Mouse (Mus musculus) liver, postnatal 0 days (tissue): ENCODE data around the gene Tiam1. TPM values are rescaled to one million over a fixed set of nuclear protein-coding genes. Genes with fewer than 3 reads are reported as not detected.

Experiments used
- ATAC-seq: fragments of 200-750 bp; cut with Nextera tagmentation; 2 replicates; pipeline ENCODE4 v1.8.0; 2017; ENCODE audit warnings: mild to moderate bottlenecking, moderate library complexity
- DNase-seq: peaks from one replicate; pipeline ENCODE4 v3.0.0-alpha.2; 2016
- H3K27ac ChIP-seq: fragments of 300-500 bp; sonication (generic); 2 replicates; pipeline ENCODE4 v1.5.1; 2014; ENCODE audit warnings: antibody characterized with exemption, moderate library complexity, mild to moderate bottlenecking, low read depth
- H3K27me3 ChIP-seq: fragments of 300-500 bp; sonication (generic); 2 replicates; pipeline ENCODE4 v1.6.1; 2014; ENCODE audit warnings: low read length, control low read depth, mixed read lengths; ENCODE audit not compliant: insufficient read depth
- H3K36me3 ChIP-seq: fragments of 300-500 bp; sonication (generic); replicated peaks from 2 replicates; pipeline ENCODE4 v1.6.1; 2014; ENCODE audit warnings: mild to moderate bottlenecking, control low read depth, low read length, moderate library complexity, mixed read lengths; ENCODE audit not compliant: insufficient read depth
- H3K4me1 ChIP-seq: fragments of 300-500 bp; sonication (generic); 2 replicates; pipeline ENCODE4 v1.6.1; 2014; ENCODE audit warnings: antibody characterized with exemption, mild to moderate bottlenecking, control low read depth; ENCODE audit not compliant: insufficient read depth
- H3K4me2 ChIP-seq: fragments of 300-500 bp; sonication (generic); 2 replicates; pipeline ENCODE4 v1.6.1; 2014; ENCODE audit warnings: low read depth, mild to moderate bottlenecking, low read length, moderate library complexity, mixed read lengths
- H3K4me3 ChIP-seq: fragments of 300-500 bp; sonication (generic); 2 replicates; pipeline ENCODE4 v1.5.1; 2014; ENCODE audit warnings: low read depth, low read length
- H3K9ac ChIP-seq: fragments of 300-500 bp; sonication (generic); replicated peaks from 2 replicates; pipeline ENCODE4 v1.6.1; 2014; ENCODE audit warnings: mild to moderate bottlenecking, moderate library complexity
- H3K9me3 ChIP-seq: fragments of 300-500 bp; sonication (generic); 2 replicates; pipeline ENCODE4 v1.6.1; 2016; ENCODE audit warnings: mild to moderate bottlenecking, control low read depth, low read length, mixed read lengths
- CTCF ChIP-seq: sonication (generic); IDR thresholded peaks from 2 replicates; pipeline ENCODE4 v1.5.1; 2016; ENCODE audit warnings: antibody characterized with exemption, low read depth
- EP300 ChIP-seq: IDR thresholded peaks from 2 replicates; pipeline ENCODE4 v1.6.1; 2016; ENCODE audit warnings: antibody characterized with exemption, low read depth, mild to moderate bottlenecking
- WGBS: fragments of 180-500 bp; shearing (Covaris S2); extraction: QIAGEN DNeasy Blood & Tissue Kit; methylation state at CpG from one replicate; pipeline ENCODE4 v1.1.7; 2014; ENCODE audit not compliant: insufficient replicate concordance; 5-methylcytosine and 5-hydroxymethylcytosine counted together
- polyA plus RNA-seq: library from polyadenylated mRNA; unstranded; fragments of >200 nt; fragmentation: Nextera tagmentation; extraction: Ambion mirVana; gene quantifications from 2 replicates; pipeline ENCODE4 v1.2.1, GENCODE M21; 2015

The Tiam1 gene
- polyA plus RNA-seq, 1 experiment from 2014 or later, result 3.2 TPM

DNA sequence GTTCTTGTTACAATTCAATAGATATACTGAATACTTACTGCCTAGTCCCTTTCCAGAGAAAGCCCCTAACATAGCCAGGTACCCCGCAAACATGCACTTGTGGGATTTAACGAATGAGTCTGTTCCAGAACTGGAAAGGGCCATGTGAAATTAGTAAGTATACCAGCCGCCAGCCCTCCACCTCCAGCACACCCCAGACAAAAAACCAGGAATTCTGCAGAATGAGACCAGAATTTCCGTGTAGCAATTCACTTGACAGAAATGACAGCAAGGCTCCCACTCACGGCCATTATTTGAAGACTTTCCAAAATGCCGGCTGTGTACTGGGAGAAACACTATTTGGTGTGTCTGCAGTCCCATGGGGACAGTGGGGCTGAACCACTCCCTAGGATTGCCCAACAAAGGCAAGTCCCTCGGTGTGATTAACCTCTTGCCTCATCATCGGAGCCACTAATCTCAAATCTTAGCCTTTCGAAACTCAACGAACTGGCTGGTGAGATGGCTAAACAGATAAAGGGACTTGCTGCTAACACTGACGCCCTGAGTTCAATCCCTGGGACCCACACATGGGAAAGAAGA, 30.9 kb downstream of the Tiam1 start:
- H3K36me3 ChIP-seq, result no peaks in the 10 kb centered on the region
- no peak overlapping the region for H3K9ac ChIP-seq
- DNase-seq (no peak), ATAC-seq (peak; percentile 77)
- no peak overlapping the region for H3K4me2 ChIP-seq
- H3K27me3 ChIP-seq, result no peaks in the 10 kb centered on the region
- no peak overlapping the region for H3K27ac ChIP-seq
- peaks cover 6% of the 10 kb centered on the region for H3K4me1 ChIP-seq
- no peaks in the 10 kb centered on the region for H3K9me3 ChIP-seq
- WGBS, result 58% methylated on average over 11 of the region's 11 CpGs
- no peak overlapping the region for H3K4me3 ChIP-seq
- TF ChIP-seq EP300, result no peak

DNA sequence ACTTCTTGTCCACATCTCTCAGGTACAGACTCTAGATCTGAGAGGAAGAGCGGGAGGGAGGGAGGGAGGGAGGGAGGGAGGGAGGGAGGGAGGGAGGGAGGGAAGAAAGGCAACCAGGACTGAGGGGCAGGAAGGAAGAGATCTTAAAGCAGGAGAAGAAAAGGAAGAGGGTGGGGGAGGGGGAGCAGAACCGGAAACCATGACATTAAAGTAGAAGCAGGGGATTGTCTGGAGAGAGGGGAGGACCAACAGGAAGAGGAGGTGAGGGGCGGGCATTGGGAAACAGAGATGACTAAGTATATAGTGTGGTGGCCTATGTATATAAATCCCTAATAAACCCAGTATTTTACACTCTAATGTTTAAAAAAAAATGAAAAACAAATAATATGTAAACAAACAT, 34.1 kb downstream of the Tiam1 start:
- no peak for ATAC-seq
- Histone ChIP-seq H3K9ac (no peak overlapping the region), H3K36me3 (no peaks in the 10 kb centered on the region), H3K4me1 (peaks cover 6% of the 10 kb centered on the region), H3K27ac (no peak overlapping the region), H3K4me2 (no peak overlapping the region), H3K9me3 (no peaks in the 10 kb centered on the region), H3K27me3 (no peaks in the 10 kb centered on the region), H3K4me3 (no peak overlapping the region)
- no peak for TF ChIP-seq CTCF
- no peak for TF ChIP-seq EP300
- 33% methylated on average over 2 of the region's 3 CpGs for WGBS
- no peak for DNase-seq

DNA sequence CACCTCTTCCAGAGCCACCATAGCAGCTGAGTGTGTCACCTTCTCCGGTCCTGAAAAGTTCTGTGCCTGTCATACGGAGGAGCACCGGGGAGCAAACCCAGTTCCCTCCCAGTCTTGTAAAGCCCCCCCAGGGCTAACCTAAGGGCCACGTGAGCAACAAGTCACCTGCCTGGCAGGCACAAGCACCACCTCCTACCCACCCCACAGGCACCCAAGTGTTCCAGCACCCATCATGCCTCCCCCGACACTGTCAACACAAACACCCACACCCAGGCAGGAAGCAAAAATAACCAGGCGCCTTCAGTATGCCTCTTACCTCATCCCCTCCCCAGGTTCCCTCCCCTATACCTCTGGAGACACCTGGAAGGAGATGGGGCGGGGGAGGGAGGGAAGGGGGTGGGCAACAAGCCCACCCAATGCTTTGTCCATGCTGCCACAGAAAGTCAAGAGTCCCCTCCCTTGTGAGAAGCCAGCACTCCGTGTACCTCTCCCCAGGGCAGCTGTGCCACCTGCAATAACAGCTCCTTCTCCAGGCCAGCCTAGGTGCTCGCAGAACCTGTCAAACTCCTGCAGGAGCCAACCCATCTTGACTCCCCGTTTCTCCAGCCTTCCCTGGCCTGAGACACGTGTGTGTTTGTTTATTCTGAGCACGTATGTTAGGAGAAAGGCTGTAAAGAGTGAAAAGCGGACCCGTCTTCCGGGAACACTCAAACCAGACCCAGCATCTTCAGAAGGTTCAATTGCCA, 38.7 kb downstream of the Tiam1 start:
- ATAC-seq (no peak), DNase-seq (no peak)
- 70% methylated on average over 14 of the region's 15 CpGs for WGBS
- no peaks in the 10 kb centered on the region for H3K9me3 ChIP-seq
- no peaks in the 10 kb centered on the region for H3K4me1 ChIP-seq
- H3K27ac ChIP-seq, result no peak overlapping the region
- no peak overlapping the region for H3K9ac ChIP-seq
- H3K4me3 ChIP-seq, result no peak overlapping the region
- TF ChIP-seq EP300 (no peak), CTCF (no peak)
- no peaks in the 10 kb centered on the region for H3K36me3 ChIP-seq
- no peaks in the 10 kb centered on the region for H3K27me3 ChIP-seq
- H3K4me2 ChIP-seq, result no peak overlapping the region

DNA sequence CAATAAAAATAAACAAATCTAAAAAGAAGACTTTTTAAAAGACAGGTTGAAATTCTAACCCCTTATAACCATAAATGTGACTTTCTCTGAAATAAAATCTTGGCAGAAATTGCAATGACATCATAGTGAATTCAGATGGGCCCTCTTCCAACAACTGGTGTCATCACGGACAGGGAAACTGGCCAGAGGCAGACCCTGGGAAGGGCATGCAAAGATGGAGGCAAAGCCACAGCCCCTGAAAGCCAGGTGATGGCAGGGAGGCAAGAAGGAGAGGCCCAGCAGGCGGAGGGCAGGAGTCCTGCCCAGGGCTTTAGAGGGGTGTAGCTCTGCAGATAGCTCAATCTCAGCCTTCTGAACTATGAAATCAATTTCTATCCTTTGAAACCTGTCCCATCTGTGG, 39.8 kb downstream of the Tiam1 start:
- Histone ChIP-seq H3K36me3 (no peaks in the 10 kb centered on the region), H3K4me1 (no peaks in the 10 kb centered on the region), H3K27me3 (no peaks in the 10 kb centered on the region), H3K9ac (no peak overlapping the region), H3K4me2 (no peak overlapping the region), H3K27ac (no peak overlapping the region), H3K4me3 (no peak overlapping the region), H3K9me3 (no peaks in the 10 kb centered on the region)
- 94% methylated on average over 2 of the region's 2 CpGs for WGBS
- DNase-seq, result no peak
- ATAC-seq, result no peak
- TF ChIP-seq EP300 (no peak), CTCF (no peak)

DNA sequence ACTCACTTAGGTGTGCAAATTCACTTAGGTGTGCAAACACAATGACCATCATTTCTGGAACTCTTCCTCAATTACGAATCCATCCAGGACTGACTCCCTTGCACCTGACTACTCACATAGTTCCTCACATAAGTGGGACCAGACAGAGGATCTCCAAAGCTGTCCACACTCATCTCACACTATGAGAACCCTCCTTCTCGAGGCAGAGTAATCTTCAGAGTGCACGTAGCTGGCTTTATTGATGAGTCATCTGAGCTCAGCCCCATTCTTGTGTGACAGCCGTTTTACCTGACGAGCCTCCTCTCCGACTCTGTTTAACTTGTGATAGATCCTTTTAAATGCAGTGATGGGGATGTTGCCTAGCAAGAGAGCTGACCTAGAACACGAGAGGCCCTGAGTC, 41.0 kb downstream of the Tiam1 start:
- Histone ChIP-seq H3K9ac (no peak overlapping the region), H3K9me3 (no peaks in the 10 kb centered on the region), H3K4me2 (no peak overlapping the region), H3K4me1 (no peaks in the 10 kb centered on the region), H3K4me3 (no peak overlapping the region), H3K27ac (no peak overlapping the region), H3K36me3 (no peaks in the 10 kb centered on the region), H3K27me3 (no peaks in the 10 kb centered on the region)
- WGBS, result 49% methylated on average over 7 of the region's 7 CpGs
- ATAC-seq (no peak), DNase-seq (no peak)
- no peak for TF ChIP-seq EP300
- no peak for TF ChIP-seq CTCF

DNA sequence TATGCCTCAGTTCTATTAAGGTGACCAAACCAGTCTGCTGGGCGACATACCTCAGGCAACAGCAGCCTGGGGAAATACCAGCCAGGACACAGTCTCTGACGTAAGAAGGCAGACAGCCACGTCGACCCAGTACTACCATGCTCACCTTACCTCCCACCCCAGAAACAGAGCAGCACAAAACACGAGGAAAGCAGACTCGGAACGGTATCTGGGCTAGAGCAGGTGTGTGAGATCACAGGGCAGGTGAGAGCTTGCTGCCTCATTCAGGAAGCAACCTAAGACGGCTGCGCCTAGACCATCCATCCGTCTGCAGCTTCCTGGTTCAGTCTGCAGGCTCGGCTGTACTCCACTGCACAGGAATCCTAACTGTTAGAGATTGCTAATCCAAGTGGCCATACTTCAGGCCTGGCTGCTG, 45.4 kb downstream of the Tiam1 start:
- TF ChIP-seq CTCF, result no peak
- TF ChIP-seq EP300, result no peak
- H3K4me1 ChIP-seq, result no peaks in the 10 kb centered on the region
- H3K4me3 ChIP-seq, result no peak overlapping the region
- no peak for ATAC-seq
- H3K9ac ChIP-seq, result no peak overlapping the region
- H3K9me3 ChIP-seq, result no peaks in the 10 kb centered on the region
- 77% methylated on average over 11 of the region's 11 CpGs for WGBS
- H3K27me3 ChIP-seq, result no peaks in the 10 kb centered on the region
- no peaks in the 10 kb centered on the region for H3K36me3 ChIP-seq
- no peak overlapping the region for H3K4me2 ChIP-seq
- no peak for DNase-seq
- no peak overlapping the region for H3K27ac ChIP-seq
